Mouse (Mus musculus) limb, embryonic 11.5 days (tissue): ENCODE results near the gene Elovl1. TPM values are rescaled to one million over a fixed set of nuclear protein-coding genes. Genes with fewer than 3 reads are reported as not detected.

Experiments
- ATAC-seq: fragments of 200-750 bp; cut with Nextera tagmentation; 2 replicates; pipeline ENCODE4 v1.8.0; 2017; ENCODE audit warnings: low read depth; ENCODE audit not compliant: insufficient number of reproducible peaks, low FRiP score, low TSS enrichment
- DNase-seq: peaks from one replicate; pipeline ENCODE4 v3.0.0-alpha.2; 2015; ENCODE audit warnings: low spot score
- H3K27ac ChIP-seq: fragments of 300-500 bp; sonication (generic); replicated peaks from 2 replicates; pipeline ENCODE4 v1.5.1; 2014; ENCODE audit warnings: low read depth, mild to moderate bottlenecking, low read length
- H3K27me3 ChIP-seq: fragments of 300-500 bp; sonication (generic); 2 replicates; pipeline ENCODE4 v1.6.1; 2014; ENCODE audit warnings: mild to moderate bottlenecking, low read length, mixed read lengths; ENCODE audit not compliant: control insufficient read depth, insufficient read depth
- H3K36me3 ChIP-seq: fragments of 300-500 bp; sonication (generic); 2 replicates; pipeline ENCODE4 v1.6.1; 2014; ENCODE audit warnings: mild to moderate bottlenecking, low read length, moderate library complexity, mixed read lengths; ENCODE audit not compliant: control insufficient read depth, insufficient read depth
- H3K4me1 ChIP-seq: fragments of 300-500 bp; sonication (generic); 2 replicates; pipeline ENCODE4 v1.6.1; 2014; ENCODE audit warnings: low read length, mixed read lengths; ENCODE audit not compliant: control insufficient read depth, insufficient read depth
- H3K4me2 ChIP-seq: fragments of 300-500 bp; sonication (generic); 2 replicates; pipeline ENCODE4 v1.6.1; 2014; ENCODE audit warnings: low read depth, mild to moderate bottlenecking, moderate library complexity; ENCODE audit not compliant: severe bottlenecking
- H3K4me3 ChIP-seq: fragments of 300-500 bp; sonication (generic); 2 replicates; pipeline ENCODE4 v1.5.1; 2014; ENCODE audit warnings: low read depth, low read length
- H3K9ac ChIP-seq: fragments of 300-500 bp; sonication (generic); 2 replicates; pipeline ENCODE4 v1.6.1; 2014; ENCODE audit warnings: mild to moderate bottlenecking, low read length
- H3K9me3 ChIP-seq: fragments of 300-500 bp; sonication (generic); 2 replicates; pipeline ENCODE4 v1.6.1; 2016; ENCODE audit warnings: low read length; ENCODE audit not compliant: control insufficient read depth
- WGBS: fragments of 180-500 bp; shearing (Covaris S2); extraction: QIAGEN DNeasy Blood & Tissue Kit; methylation state at CpG from one replicate; pipeline ENCODE4 v1.1.7; 2014; 5-methylcytosine and 5-hydroxymethylcytosine counted together
- polyA plus RNA-seq: library from polyadenylated mRNA; unstranded; fragments of >200 nt; fragmentation: Nextera tagmentation; extraction: Ambion mirVana; gene quantifications from 2 replicates; pipeline ENCODE4 v1.2.1, GENCODE M21; 2014

The Elovl1 gene
- polyA plus RNA-seq = 42.7 and 48.8 TPM in 2 replicates

DNA sequence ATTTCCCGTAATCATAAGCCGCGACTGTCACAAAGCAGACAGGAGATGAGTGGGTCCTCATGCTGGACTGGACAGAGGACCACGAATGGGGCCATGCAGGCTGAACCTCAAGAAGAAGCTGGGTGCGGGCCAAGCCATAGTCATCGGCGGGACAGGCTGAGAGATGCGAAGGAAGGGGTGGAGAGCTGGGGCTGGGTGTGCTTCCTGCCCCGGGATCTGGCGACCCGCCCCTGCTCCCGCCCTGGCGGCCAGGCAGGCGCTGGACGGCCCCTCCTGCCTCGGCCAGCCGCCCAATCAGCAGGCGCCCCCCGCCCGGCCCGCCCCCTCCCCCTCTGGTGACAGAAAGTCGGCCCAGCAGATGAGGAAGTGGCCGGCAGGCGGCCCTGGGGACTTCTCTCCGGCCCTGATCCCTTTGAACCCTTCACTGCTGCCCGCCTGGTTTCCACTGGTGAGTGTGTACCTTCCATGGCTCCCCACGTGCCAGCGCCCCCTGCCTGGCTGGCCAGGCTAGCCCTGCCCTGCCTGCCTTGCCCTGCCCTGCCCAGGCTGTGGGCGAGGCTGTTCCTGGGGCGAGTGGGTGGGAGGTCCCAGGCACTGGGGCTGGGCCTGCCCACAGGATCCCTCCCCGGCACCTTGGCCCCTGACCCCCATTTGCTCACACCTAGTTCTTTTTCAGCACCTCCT is at the start of gene Elovl1:
TSS of gene Elovl1 (plus strand) at position 326 of the 684 bp plus-strand sequence.
- WGBS = 0% methylated on average over 25 of the region's 31 CpGs
- Histone ChIP-seq H3K4me1 (peaks cover 15% of the 10 kb centered on the region), H3K9ac (peak within 1 kb of the TSS; percentile 62), H3K27me3 (no peaks in the 10 kb centered on the region), H3K4me2 (peak within 1 kb of the TSS; percentile 54), H3K4me3 (peak within 1 kb of the TSS; percentile 44), H3K36me3 (peaks cover 13% of the 10 kb centered on the region), H3K9me3 (no peaks in the 10 kb centered on the region), H3K27ac (peak within 1 kb of the TSS; percentile 2; the same call in 1 of the 2 replicates)
- DNase-seq = peak; percentile 89
- peak; percentile 94 for ATAC-seq

DNA sequence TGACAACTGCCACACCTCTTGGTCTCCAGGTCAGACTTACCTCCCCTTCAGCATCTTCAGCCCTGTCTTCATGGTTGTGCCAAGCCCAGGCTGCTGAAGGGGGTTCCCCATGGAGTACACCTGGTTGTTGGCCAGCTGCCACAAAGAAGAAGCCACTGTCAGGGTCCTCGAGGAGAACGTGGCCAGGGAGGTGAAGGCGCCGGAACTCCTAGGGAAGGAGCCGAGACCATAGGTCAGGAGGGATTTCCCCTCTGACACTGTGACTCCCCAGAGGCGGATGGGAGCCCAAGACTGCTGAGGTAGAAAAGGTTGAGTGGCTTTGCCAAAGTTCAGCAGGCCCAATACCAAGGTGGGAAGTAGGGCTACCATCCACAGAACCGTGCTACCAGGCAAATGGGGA is 44.6 kb upstream of the Elovl1 start:
- 92% methylated on average over 7 of the region's 7 CpGs for WGBS
- ATAC-seq (no peak), DNase-seq (no peak)
- H3K4me1 ChIP-seq = no peaks in the 10 kb centered on the region
- H3K9me3 ChIP-seq = no peaks in the 10 kb centered on the region
- H3K27me3 ChIP-seq = no peaks in the 10 kb centered on the region
- no peak overlapping the region for H3K27ac ChIP-seq
- H3K9ac ChIP-seq = no peak overlapping the region
- no peak overlapping the region for H3K4me3 ChIP-seq
- H3K4me2 ChIP-seq = no peak overlapping the region
- H3K36me3 ChIP-seq = peaks cover 22% of the 10 kb centered on the region

DNA sequence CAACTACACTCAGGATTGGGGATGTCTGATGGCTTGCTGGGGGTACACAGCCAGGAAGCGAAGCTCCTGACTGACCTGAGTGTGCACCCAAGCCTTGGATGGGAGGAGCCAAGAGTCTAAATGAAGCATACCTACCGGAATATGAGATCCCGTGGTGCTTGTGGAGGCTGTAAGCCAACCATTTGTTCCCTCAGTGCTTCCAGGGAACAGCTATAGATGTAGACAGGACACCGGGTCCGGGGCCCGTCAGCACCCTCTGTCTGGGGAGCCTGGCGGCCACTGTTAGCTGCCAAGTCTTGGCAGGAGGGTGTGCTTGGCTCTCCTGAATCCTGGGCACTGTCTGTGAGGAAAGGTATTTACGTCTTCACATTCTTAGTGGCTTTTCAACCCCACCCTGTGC is 40.6 kb upstream of the Elovl1 start:
- WGBS = 95% methylated on average over 8 of the region's 8 CpGs
- Histone ChIP-seq H3K9me3 (no peaks in the 10 kb centered on the region), H3K27ac (no peak overlapping the region), H3K4me3 (no peak overlapping the region), H3K9ac (no peak overlapping the region), H3K36me3 (peaks cover 46% of the 10 kb centered on the region), H3K27me3 (no peaks in the 10 kb centered on the region), H3K4me2 (no peak overlapping the region), H3K4me1 (no peaks in the 10 kb centered on the region)
- DNase-seq (no peak), ATAC-seq (no peak)

DNA sequence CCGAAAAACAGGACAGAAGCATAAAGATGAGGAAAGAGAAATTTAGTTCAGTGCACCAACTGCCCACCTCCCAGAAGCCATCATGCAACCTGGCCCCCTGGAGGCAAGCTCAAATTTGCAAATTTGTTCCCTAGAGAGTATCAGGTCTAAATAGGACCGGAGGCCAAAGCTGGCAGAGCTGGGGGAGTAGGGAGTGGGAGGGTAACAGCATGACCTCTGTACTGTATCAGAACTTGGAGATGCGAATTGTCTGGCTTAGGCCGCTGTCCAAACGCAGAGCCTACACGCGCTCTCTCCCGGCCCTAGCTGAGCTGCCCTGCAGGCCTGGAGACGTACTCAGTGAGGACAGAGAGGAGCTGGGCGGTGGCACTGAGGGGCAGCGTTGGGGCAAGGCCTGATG is 37.7 kb upstream of the Elovl1 start:
- no peaks in the 10 kb centered on the region for H3K27me3 ChIP-seq
- ATAC-seq = no peak
- 96% methylated on average over 11 of the region's 11 CpGs for WGBS

DNA sequence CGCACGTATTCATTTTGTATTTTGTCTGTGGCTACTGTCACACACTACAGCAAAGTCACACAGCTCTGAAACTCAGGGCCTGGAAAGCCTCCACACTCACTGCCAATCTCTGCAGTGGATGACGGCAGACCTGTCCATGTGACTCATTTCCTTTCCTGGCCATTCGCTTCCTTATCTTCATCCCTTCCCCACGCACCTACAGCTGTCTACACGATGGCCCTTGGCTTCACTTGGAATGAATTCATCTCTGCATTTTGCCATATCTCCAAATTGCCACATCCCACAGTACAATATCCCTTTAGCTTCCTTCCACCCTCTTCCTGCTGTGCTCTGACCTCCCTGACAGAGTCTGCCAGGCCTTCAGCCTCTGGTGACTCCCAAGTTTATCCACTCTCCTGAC is 33.4 kb upstream of the Elovl1 start:
- ATAC-seq = no peak
- 91% methylated on average over 6 of the region's 6 CpGs for WGBS
- H3K36me3 ChIP-seq = peaks cover 43% of the 10 kb centered on the region

More for the DNA sequence above, 37.7 kb upstream of the Elovl1 start:
- no peak overlapping the region for H3K4me2 ChIP-seq
- peaks cover 43% of the 10 kb centered on the region for H3K36me3 ChIP-seq
- H3K4me3 ChIP-seq = no peak overlapping the region
- no peaks in the 10 kb centered on the region for H3K9me3 ChIP-seq
- no peaks in the 10 kb centered on the region for H3K4me1 ChIP-seq
- no peak for DNase-seq
- H3K9ac ChIP-seq = no peak overlapping the region
- H3K27ac ChIP-seq = no peak overlapping the region

DNA sequence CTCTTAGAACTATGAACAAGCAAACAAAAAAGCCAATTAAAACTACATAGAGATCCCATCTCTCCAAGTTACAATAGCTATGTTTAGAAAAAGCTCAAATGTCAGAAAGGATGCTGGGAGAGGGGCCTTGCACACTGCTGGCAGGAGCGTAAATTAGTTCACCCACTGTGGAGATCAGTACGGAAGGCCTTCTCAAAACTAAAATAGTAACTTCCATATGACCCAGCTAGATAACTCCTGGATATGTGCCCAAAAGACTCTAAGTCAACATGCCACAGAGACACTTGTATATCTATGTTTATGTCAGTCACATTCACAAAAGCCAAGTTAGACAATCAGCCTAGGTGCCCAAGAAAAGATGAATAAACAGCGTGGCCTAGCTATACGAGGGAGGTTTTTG is 32.6 kb upstream of the Elovl1 start:
- Histone ChIP-seq H3K9ac (no peak overlapping the region), H3K4me2 (no peak overlapping the region), H3K9me3 (no peaks in the 10 kb centered on the region), H3K27me3 (no peaks in the 10 kb centered on the region), H3K4me3 (no peak overlapping the region), H3K27ac (no peak overlapping the region), H3K4me1 (no peaks in the 10 kb centered on the region), H3K36me3 (peaks cover 45% of the 10 kb centered on the region)
- no peak for ATAC-seq
- DNase-seq = no peak
- 92% methylated on average over 4 of the region's 4 CpGs for WGBS

More for the DNA sequence above, 33.4 kb upstream of the Elovl1 start:
- no peaks in the 10 kb centered on the region for H3K4me1 ChIP-seq
- H3K4me2 ChIP-seq = no peak overlapping the region
- H3K27me3 ChIP-seq = no peaks in the 10 kb centered on the region
- no peak overlapping the region for H3K9ac ChIP-seq
- no peak for DNase-seq
- no peak overlapping the region for H3K4me3 ChIP-seq
- no peaks in the 10 kb centered on the region for H3K9me3 ChIP-seq
- H3K27ac ChIP-seq = no peak overlapping the region

DNA sequence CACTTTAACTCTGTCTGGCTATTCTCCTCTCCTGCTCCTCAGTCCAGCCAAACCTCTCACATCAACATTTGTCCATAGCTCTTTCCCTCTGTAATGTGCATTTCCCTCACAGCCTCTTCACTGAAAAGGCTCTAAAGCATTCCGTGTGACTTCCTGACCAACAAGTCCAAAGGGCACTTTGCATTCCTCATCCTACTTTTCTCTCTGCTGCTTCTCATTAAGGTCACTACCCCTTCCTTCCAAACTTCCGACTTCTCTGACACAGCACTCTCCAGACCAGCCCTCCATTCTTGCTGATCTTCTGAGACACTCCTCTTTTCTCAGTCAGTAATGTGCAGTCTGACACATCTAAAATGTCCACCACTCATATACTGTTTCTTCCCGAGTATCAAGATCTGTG is 31.5 kb upstream of the Elovl1 start:
- WGBS = 82% methylated on average over 3 of the region's 3 CpGs

DNA sequence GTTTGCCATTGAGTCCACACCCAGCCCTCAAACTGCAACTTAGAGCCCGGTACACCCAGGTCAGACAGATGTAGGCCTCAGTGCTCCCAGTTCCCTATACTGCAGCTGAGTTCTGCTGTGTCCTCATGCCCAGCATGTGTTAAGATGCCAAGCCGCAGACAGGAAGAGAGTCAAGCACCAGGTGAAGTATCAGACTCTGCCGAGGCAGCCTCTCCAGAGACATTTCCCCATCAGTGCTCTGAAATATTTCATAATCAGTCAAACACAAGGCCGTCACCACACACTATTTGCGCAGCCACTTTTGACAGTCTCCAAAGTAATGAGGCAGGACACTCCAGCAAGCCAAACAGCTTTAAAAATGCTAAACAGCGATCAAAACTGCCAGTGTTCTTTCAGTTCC is 29.5 kb upstream of the Elovl1 start:
- Histone ChIP-seq H3K27ac (no peak overlapping the region), H3K9ac (no peak overlapping the region), H3K4me1 (no peaks in the 10 kb centered on the region), H3K36me3 (peaks cover 27% of the 10 kb centered on the region), H3K4me2 (no peak overlapping the region), H3K27me3 (no peaks in the 10 kb centered on the region), H3K4me3 (no peak overlapping the region), H3K9me3 (no peaks in the 10 kb centered on the region)
- ATAC-seq = no peak
- 90% methylated on average over 6 of the region's 6 CpGs for WGBS
- no peak for DNase-seq

More for the DNA sequence above, 31.5 kb upstream of the Elovl1 start:
- Histone ChIP-seq H3K9me3 (no peaks in the 10 kb centered on the region), H3K27me3 (no peaks in the 10 kb centered on the region), H3K4me2 (no peak overlapping the region), H3K36me3 (peaks cover 39% of the 10 kb centered on the region), H3K4me3 (no peak overlapping the region), H3K27ac (no peak overlapping the region), H3K9ac (no peak overlapping the region), H3K4me1 (no peaks in the 10 kb centered on the region)
- no peak for ATAC-seq
- no peak for DNase-seq

DNA sequence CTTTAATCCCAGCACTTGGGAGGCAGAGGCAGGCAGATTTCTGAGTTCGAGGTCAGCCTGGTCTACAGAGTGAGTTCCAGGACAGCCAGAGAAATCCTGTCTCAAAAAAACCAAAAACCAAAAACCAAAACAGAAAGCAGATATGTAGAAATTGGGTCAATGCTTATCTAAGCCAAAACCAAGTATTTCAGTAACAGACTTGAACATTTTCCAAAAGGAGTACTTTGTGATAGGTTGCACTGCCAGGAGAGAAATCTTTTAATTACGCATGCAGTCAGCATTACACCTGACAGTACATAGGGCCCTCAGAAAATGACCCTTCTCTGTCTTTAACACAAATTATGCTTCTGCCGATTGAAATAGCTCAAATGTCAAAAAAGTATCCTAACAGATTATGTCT is 26.5 kb upstream of the Elovl1 start:
- ATAC-seq = no peak
- DNase-seq = no peak
- H3K27me3 ChIP-seq = no peaks in the 10 kb centered on the region
- no peak overlapping the region for H3K9ac ChIP-seq
- no peaks in the 10 kb centered on the region for H3K4me1 ChIP-seq
- no peak overlapping the region for H3K27ac ChIP-seq
- 88% methylated on average over 3 of the region's 3 CpGs for WGBS
- no peaks in the 10 kb centered on the region for H3K9me3 ChIP-seq
- peaks cover 23% of the 10 kb centered on the region for H3K36me3 ChIP-seq
- no peak overlapping the region for H3K4me2 ChIP-seq
- H3K4me3 ChIP-seq = no peak overlapping the region
